Mouse (Mus musculus): Measurements from ENCODE around the gene Rhpn2. TPM values are rescaled to one million over a fixed set of nuclear protein-coding genes. Genes with fewer than 3 reads are reported as not detected.

Gene Rhpn2
- polyA plus RNA-seq, 1 experiment from 2014 or later: 16.3 TPM

GRCm38 (mm10) chr7:35415226-35415625, 81.3 kb downstream of the Rhpn2 start:
- Histone ChIP-seq H3K36me3 (ENCODE audit: insufficient read depth, low read length) (peaks cover 38% of the 10 kb centered on the region), H3K27ac (ENCODE audit: low read length) (peak overlapping the region; percentile 56; the same call in 1 of the 2 replicates), H3K4me1 (ENCODE audit: insufficient read depth, low read length) (no peaks in the 10 kb centered on the region), H3K9ac (replicated peaks; ENCODE audit: low read length) (no peak overlapping the region), H3K9me3 (ENCODE audit: low read length) (no peaks in the 10 kb centered on the region), H3K27me3 (ENCODE audit: insufficient read depth, low read length) (no peaks in the 10 kb centered on the region), H3K4me3 (ENCODE audit: low read length) (no peak overlapping the region), H3K4me2 (replicated peaks; ENCODE audit: low read depth, low read length) (no peak overlapping the region)
- no peak for ATAC-seq (ENCODE audit: low FRiP score, low TSS enrichment)
- WGBS: 66% methylated on average over 5 of the region's 5 CpGs

- no peak overlapping the region for H3K9ac ChIP-seq (replicated peaks; ENCODE audit: low read length)
- H3K4me3 ChIP-seq (ENCODE audit: low read length): no peak overlapping the region
- peaks cover 38% of the 10 kb centered on the region for H3K36me3 ChIP-seq (ENCODE audit: insufficient read depth, low read length)
- H3K9me3 ChIP-seq (ENCODE audit: low read length): no peaks in the 10 kb centered on the region
- no peaks in the 10 kb centered on the region for H3K27me3 ChIP-seq (ENCODE audit: insufficient read depth, low read length)
- H3K4me1 ChIP-seq (ENCODE audit: insufficient read depth, low read length): no peaks in the 10 kb centered on the region
- WGBS: 55% methylated on average over 9 of the region's 9 CpGs
- ATAC-seq (ENCODE audit: low FRiP score, low TSS enrichment): peak; percentile 84
- no peak overlapping the region for H3K4me2 ChIP-seq (replicated peaks; ENCODE audit: low read depth, low read length)
- peak overlapping the region; percentile 65 for H3K27ac ChIP-seq (ENCODE audit: low read length)
Measured at GRCm38 (mm10) chr7:35415801-35416653, 82.1 kb downstream of the Rhpn2 start.

GRCm38 (mm10) chr7:35416654-35416948, 82.6 kb downstream of the Rhpn2 start:
- Histone ChIP-seq H3K4me2 (replicated peaks; ENCODE audit: low read depth, low read length) (no peak overlapping the region), H3K9ac (replicated peaks; ENCODE audit: low read length) (no peak overlapping the region), H3K27me3 (ENCODE audit: insufficient read depth, low read length) (no peaks in the 10 kb centered on the region), H3K9me3 (ENCODE audit: low read length) (no peaks in the 10 kb centered on the region), H3K4me3 (ENCODE audit: low read length) (no peak overlapping the region), H3K27ac (ENCODE audit: low read length) (peak overlapping the region; percentile 65), H3K4me1 (ENCODE audit: insufficient read depth, low read length) (no peaks in the 10 kb centered on the region), H3K36me3 (ENCODE audit: insufficient read depth, low read length) (peaks cover 41% of the 10 kb centered on the region)
- ATAC-seq (ENCODE audit: low FRiP score, low TSS enrichment): 0 out of 2 replicates have a peak, but pooled peaks have one; percentile 44
- 85% methylated on average over 5 of the region's 5 CpGs for WGBS

- Histone ChIP-seq H3K9me3 (ENCODE audit: low read length) (no peaks in the 10 kb centered on the region), H3K4me3 (ENCODE audit: low read length) (no peak overlapping the region), H3K9ac (replicated peaks; ENCODE audit: low read length) (no peak overlapping the region), H3K4me2 (replicated peaks; ENCODE audit: low read depth, low read length) (no peak overlapping the region), H3K4me1 (ENCODE audit: insufficient read depth, low read length) (no peaks in the 10 kb centered on the region), H3K36me3 (ENCODE audit: insufficient read depth, low read length) (peaks cover 66% of the 10 kb centered on the region), H3K27me3 (ENCODE audit: insufficient read depth, low read length) (no peaks in the 10 kb centered on the region), H3K27ac (ENCODE audit: low read length) (no peak overlapping the region)
- no peak for ATAC-seq (ENCODE audit: low FRiP score, low TSS enrichment)
- WGBS: 82% methylated on average over 10 of the region's 10 CpGs
Measured at GRCm38 (mm10) chr7:35423071-35423470, 89.1 kb downstream of the Rhpn2 start.

GRCm38 (mm10) chr7:35428146-35428545, 94.2 kb downstream of the Rhpn2 start:
- Histone ChIP-seq H3K4me2 (replicated peaks; ENCODE audit: low read depth, low read length) (no peak overlapping the region), H3K9me3 (ENCODE audit: low read length) (no peaks in the 10 kb centered on the region), H3K27me3 (ENCODE audit: insufficient read depth, low read length) (no peaks in the 10 kb centered on the region), H3K4me3 (ENCODE audit: low read length) (no peak overlapping the region), H3K27ac (ENCODE audit: low read length) (no peak overlapping the region), H3K36me3 (ENCODE audit: insufficient read depth, low read length) (peaks cover 67% of the 10 kb centered on the region), H3K4me1 (ENCODE audit: insufficient read depth, low read length) (no peaks in the 10 kb centered on the region), H3K9ac (replicated peaks; ENCODE audit: low read length) (no peak overlapping the region)
- no peak for ATAC-seq (ENCODE audit: low FRiP score, low TSS enrichment)
- 96% methylated on average over 10 of the region's 10 CpGs for WGBS

- 88% methylated on average over 9 of the region's 9 CpGs for WGBS
- Histone ChIP-seq H3K36me3 (ENCODE audit: insufficient read depth, low read length) (peaks cover 61% of the 10 kb centered on the region), H3K4me1 (ENCODE audit: insufficient read depth, low read length) (no peaks in the 10 kb centered on the region), H3K4me3 (ENCODE audit: low read length) (no peak overlapping the region), H3K9me3 (ENCODE audit: low read length) (no peaks in the 10 kb centered on the region), H3K27ac (ENCODE audit: low read length) (no peak overlapping the region), H3K9ac (replicated peaks; ENCODE audit: low read length) (no peak overlapping the region), H3K4me2 (replicated peaks; ENCODE audit: low read depth, low read length) (no peak overlapping the region), H3K27me3 (ENCODE audit: insufficient read depth, low read length) (no peaks in the 10 kb centered on the region)
- no peak for ATAC-seq (ENCODE audit: low FRiP score, low TSS enrichment)
Measured at GRCm38 (mm10) chr7:35435266-35435665, 101.3 kb downstream of the Rhpn2 start.

Other genes starting within 250 kb of the Rhpn2 start
- 1.1 and 1.4 TPM in 2 replicates for gene Cebpa, start 214.9 kb upstream of the Rhpn2 start, polyA plus RNA-seq (2015; fragmentation: Nextera tagmentation; extraction: Ambion mirVana)
- gene Slc7a10, start 147.8 kb upstream of the Rhpn2 start, polyA plus RNA-seq (2015; fragmentation: Nextera tagmentation; extraction: Ambion mirVana): 2.2 and 2.4 TPM in 2 replicates
- gene Lrp3, start 118.7 kb upstream of the Rhpn2 start, polyA plus RNA-seq (2015; fragmentation: Nextera tagmentation; extraction: Ambion mirVana): 6.6 TPM in 2 replicates
- gene Gpatch1, start 15.7 kb upstream of the Rhpn2 start, polyA plus RNA-seq (2015; fragmentation: Nextera tagmentation; extraction: Ambion mirVana): 19.6 and 19.9 TPM in 2 replicates
- gene Faap24, start 62.7 kb downstream of the Rhpn2 start, polyA plus RNA-seq (2015; fragmentation: Nextera tagmentation; extraction: Ambion mirVana): 16.9 and 17.8 TPM in 2 replicates
- gene Cep89, start 62.9 kb downstream of the Rhpn2 start, polyA plus RNA-seq (2015; fragmentation: Nextera tagmentation; extraction: Ambion mirVana): 63.7 and 73.2 TPM in 2 replicates
- gene Slc7a9, start 114.6 kb downstream of the Rhpn2 start, polyA plus RNA-seq (2015; fragmentation: Nextera tagmentation; extraction: Ambion mirVana): 11.2 and 13.3 TPM in 2 replicates
- 0.14 and 0.24 TPM in 2 replicates for gene Tdrd12, start 203.6 kb downstream of the Rhpn2 start, polyA plus RNA-seq (2015; fragmentation: Nextera tagmentation; extraction: Ambion mirVana)
- 76.6 and 88.9 TPM in 2 replicates for gene Nudt19, start 222.1 kb downstream of the Rhpn2 start, polyA plus RNA-seq (2015; fragmentation: Nextera tagmentation; extraction: Ambion mirVana)

Data from kidney, embryonic 16.5 days (tissue).